In genomic region chr11:109754105-109754602, GRCm38 (mm10) we compare ENCODE assay signal across 13 mouse cellular contexts. TPM values are rescaled to one million over a fixed set of nuclear protein-coding genes. Genes with fewer than 3 reads are reported as not detected.
DNase-seq lines count a peak whose midpoint lies in the region; ATAC-seq and TF ChIP-seq lines count a peak whose summit lies in the region.
"Had no signal": no experiment of that assay in that cellular context is flagged by ENCODE, and none has a peak within 500 bp of the region (broad histone marks: within the 10 kb centered on the region; RNA-seq: fewer than 3 reads in every experiment).

No protein-coding gene starts in this region.

- TF ChIP-seq CTCF in forebrain, postnatal 0 days (IDR thresholded peaks at IDR 0.05; ENCODE audit: low read depth), result no peak
- no peak for TF ChIP-seq CTCF in lung, postnatal 0 days (IDR thresholded peaks at IDR 0.05)

- H3K4me1 ChIP-seq in forebrain, postnatal 0 days (ENCODE audit: insufficient read depth), result no peaks in the 10 kb centered on the region
- H3K4me1 ChIP-seq in forebrain, embryonic 13.5 days, result peaks cover 11% of the 10 kb centered on the region
- no peaks in the 10 kb centered on the region for H3K4me1 ChIP-seq in lung, postnatal 0 days (ENCODE audit: insufficient read depth, low read depth, low read length)
- peaks cover 10% of the 10 kb centered on the region; the same call in 1 of the 2 replicates for H3K4me1 ChIP-seq in kidney, embryonic 16.5 days (ENCODE audit: insufficient read depth, low read length)
- H3K4me1 ChIP-seq: lung, embryonic 15.5 days had no signal

- H3K4me3 ChIP-seq in forebrain, postnatal 0 days (ENCODE audit: low read depth, low read length), result no peak overlapping the region
- no peak overlapping the region for H3K4me3 ChIP-seq in forebrain, embryonic 13.5 days
- no peak overlapping the region for H3K4me3 ChIP-seq in lung, postnatal 0 days (ENCODE audit: low read depth, low read length)
- no peak overlapping the region for H3K4me3 ChIP-seq in kidney, embryonic 16.5 days (ENCODE audit: low read length)
- H3K4me3 ChIP-seq: embryonic facial prominence, embryonic 15.5 days; heart, adult 2 months; hindbrain, embryonic 13.5 days; lung, embryonic 15.5 days had no signal

- ATAC-seq in forebrain, postnatal 0 days, result peak; percentile 77
- ATAC-seq in forebrain, embryonic 13.5 days, result no peak
- peak; percentile 68 for ATAC-seq in lung, postnatal 0 days
- ATAC-seq in kidney, embryonic 16.5 days (ENCODE audit: low FRiP score, low TSS enrichment), result no peak

- no peak overlapping the region for H3K27ac ChIP-seq in forebrain, postnatal 0 days (ENCODE audit: low read depth, low read length)
- H3K27ac ChIP-seq in forebrain, embryonic 13.5 days, result no peak overlapping the region
- H3K27ac ChIP-seq in lung, postnatal 0 days (ENCODE audit: low read length), result peak overlapping the region; percentile 62
- no peak overlapping the region for H3K27ac ChIP-seq in kidney, embryonic 16.5 days (ENCODE audit: low read length)
- H3K27ac ChIP-seq: embryonic facial prominence, embryonic 15.5 days; heart, adult 2 months; hindbrain, embryonic 13.5 days; lung, embryonic 15.5 days had no signal

- H3K4me2 ChIP-seq in forebrain, postnatal 0 days (ENCODE audit: low read depth), result no peak overlapping the region
- no peak overlapping the region for H3K4me2 ChIP-seq in forebrain, embryonic 13.5 days
- H3K4me2 ChIP-seq in lung, postnatal 0 days (replicated peaks; ENCODE audit: low read depth, low read length), result no peak overlapping the region
- no peak overlapping the region for H3K4me2 ChIP-seq in kidney, embryonic 16.5 days (replicated peaks; ENCODE audit: low read depth, low read length)
- H3K4me2 ChIP-seq: embryonic facial prominence, embryonic 15.5 days; hindbrain, embryonic 13.5 days; lung, embryonic 15.5 days had no signal

- no peak for DNase-seq in forebrain, postnatal 0 days
- DNase-seq in cerebellum, adult 11-12 months, result peak; percentile 42
- peak; percentile 9 to 43 for DNase-seq in frontal cortex, postnatal 36 days (ENCODE audit: low spot score in 2 of 2)
- DNase-seq in lung, postnatal 0 days (ENCODE audit: low spot score), result peak; percentile 84
- no peak for DNase-seq in gastrocnemius, postnatal 25 days
- no peak for DNase-seq in kidney, adult 8-10 months
- DNase-seq: B cell, adult 2 months; heart, adult 2 months had no signal

- no peaks in the 10 kb centered on the region for H3K36me3 ChIP-seq in forebrain, postnatal 0 days (ENCODE audit: insufficient read depth)
- H3K36me3 ChIP-seq in forebrain, embryonic 13.5 days (ENCODE audit: poor library complexity, severe bottlenecking), result no peaks in the 10 kb centered on the region
- H3K36me3 ChIP-seq in lung, postnatal 0 days (ENCODE audit: insufficient read depth, low read length), result no peaks in the 10 kb centered on the region
- no peaks in the 10 kb centered on the region for H3K36me3 ChIP-seq in kidney, embryonic 16.5 days (ENCODE audit: insufficient read depth, low read length)
- H3K36me3 ChIP-seq: embryonic facial prominence, embryonic 15.5 days; hindbrain, embryonic 13.5 days; lung, embryonic 15.5 days had no signal

- 62% methylated on average over 7 of the region's 7 CpGs for WGBS in forebrain, postnatal 0 days
- WGBS in forebrain, embryonic 13.5 days, result 82% methylated on average over 7 of the region's 7 CpGs
- 59% methylated on average over 7 of the region's 7 CpGs for WGBS in lung, postnatal 0 days
- WGBS in kidney, embryonic 16.5 days, result 67% methylated on average over 7 of the region's 7 CpGs

- peak; percentile 95 for TF ChIP-seq EP300 in lung, postnatal 0 days (IDR thresholded peaks at IDR 0.05)

- no peak overlapping the region for H3K9ac ChIP-seq in forebrain, postnatal 0 days
- no peak overlapping the region for H3K9ac ChIP-seq in forebrain, embryonic 13.5 days
- H3K9ac ChIP-seq in lung, postnatal 0 days (replicated peaks; ENCODE audit: low read depth), result no peak overlapping the region
- no peak overlapping the region for H3K9ac ChIP-seq in kidney, embryonic 16.5 days (replicated peaks; ENCODE audit: low read length)
- H3K9ac ChIP-seq: embryonic facial prominence, embryonic 15.5 days; hindbrain, embryonic 13.5 days; lung, embryonic 15.5 days had no signal

- H3K9me3 ChIP-seq in forebrain, postnatal 0 days (ENCODE audit: low read length), result no peaks in the 10 kb centered on the region
- H3K9me3 ChIP-seq in forebrain, embryonic 13.5 days (replicated peaks), result no peaks in the 10 kb centered on the region
- H3K9me3 ChIP-seq in lung, postnatal 0 days (ENCODE audit: low read length), result no peaks in the 10 kb centered on the region
- no peaks in the 10 kb centered on the region for H3K9me3 ChIP-seq in kidney, embryonic 16.5 days (ENCODE audit: low read length)
- H3K9me3 ChIP-seq: embryonic facial prominence, embryonic 15.5 days; hindbrain, embryonic 13.5 days; lung, embryonic 15.5 days had no signal

- H3K27me3 ChIP-seq in forebrain, postnatal 0 days (ENCODE audit: insufficient read depth, low read length), result no peaks in the 10 kb centered on the region
- H3K27me3 ChIP-seq in forebrain, embryonic 13.5 days, result no peaks in the 10 kb centered on the region
- H3K27me3 ChIP-seq in lung, postnatal 0 days (replicated peaks; ENCODE audit: insufficient read depth, low read length), result no peaks in the 10 kb centered on the region
- no peaks in the 10 kb centered on the region for H3K27me3 ChIP-seq in kidney, embryonic 16.5 days (ENCODE audit: insufficient read depth, low read length)
- H3K27me3 ChIP-seq: embryonic facial prominence, embryonic 15.5 days; hindbrain, embryonic 13.5 days; lung, embryonic 15.5 days had no signal

RNA-seq across cellular contexts. Expression of gene Fam20a, which starts 32.1 kb away (rescaled TPM):
- total RNA-seq in forebrain, postnatal 0 days (2014; rRNA removed), result 2.8 and 4.3 TPM in 2 replicates
- 4.0 and 4.6 TPM in 2 replicates for polyA plus RNA-seq in forebrain, postnatal 0 days (2015; fragmentation: Nextera tagmentation; extraction: Ambion mirVana)
- polyA plus RNA-seq in forebrain, embryonic 13.5 days (2015; fragmentation: Nextera tagmentation; extraction: Ambion mirVana), result 1.1 and 1.8 TPM in 2 replicates
- 8.4 and 12.5 TPM in 2 replicates for polyA plus RNA-seq in lung, postnatal 0 days (2015; fragmentation: Nextera tagmentation; extraction: Ambion mirVana)
- total RNA-seq in gastrocnemius, postnatal 25 days (2021), result 1 to 10 TPM; 2.1 to 3.0 TPM
- 2.9 TPM in 2 replicates for polyA plus RNA-seq in kidney, embryonic 16.5 days (2015; fragmentation: Nextera tagmentation; extraction: Ambion mirVana)

Comparison
In these comparisons a context has a peak if more than half of its experiments do, and no peak if none do; other contexts are left out.
1. ATAC-seq: peak in forebrain, postnatal 0 days (single experiment) and lung, postnatal 0 days (single experiment); none in forebrain, embryonic 13.5 days (single experiment) and kidney, embryonic 16.5 days (single experiment).
2. DNase-seq: peak in cerebellum, adult 11-12 months (single experiment), frontal cortex, postnatal 36 days (2 of 2) and lung, postnatal 0 days (single experiment); none in forebrain, postnatal 0 days (single experiment), gastrocnemius, postnatal 25 days (single experiment) and kidney, adult 8-10 months (0 of 2).